Mouse (Mus musculus) intestine, postnatal 0 days (tissue): ENCODE measurements around the gene Efcab7. TPM values are rescaled to one million over a fixed set of nuclear protein-coding genes. Genes with fewer than 3 reads are reported as not detected.
A peak's percentile ranks its signal among the peaks of the same experiment; 100 is the strongest.

Experiments
- ATAC-seq: fragments of 200-750 bp; cut with Nextera tagmentation; 2 replicates; pipeline ENCODE4 v1.8.0; 2017; ENCODE audit warnings: mild to moderate bottlenecking, moderate TSS enrichment, moderate library complexity
- H3K27ac ChIP-seq: fragments of 300-500 bp; sonication (generic); 2 replicates; pipeline ENCODE4 v1.5.1; 2014; ENCODE audit warnings: mild to moderate bottlenecking, low read depth, low read length, moderate library complexity
- H3K27me3 ChIP-seq: fragments of 300-500 bp; sonication (generic); replicated peaks from 2 replicates; pipeline ENCODE4 v1.6.1; 2014; ENCODE audit warnings: low read length, mixed read lengths; ENCODE audit not compliant: control insufficient read depth, insufficient read depth
- H3K36me3 ChIP-seq: fragments of 300-500 bp; sonication (generic); 2 replicates; pipeline ENCODE4 v1.6.1; 2014; ENCODE audit warnings: mild to moderate bottlenecking, moderate library complexity; ENCODE audit not compliant: control insufficient read depth, insufficient read depth
- H3K4me1 ChIP-seq: fragments of 300-500 bp; sonication (generic); replicated peaks from 2 replicates; pipeline ENCODE4 v1.6.1; 2014; ENCODE audit warnings: antibody characterized with exemption, low read length, mixed read lengths; ENCODE audit not compliant: control insufficient read depth, insufficient read depth
- H3K4me2 ChIP-seq: fragments of 300-500 bp; sonication (generic); replicated peaks from 2 replicates; pipeline ENCODE4 v1.6.1; 2014; ENCODE audit warnings: low read depth, mild to moderate bottlenecking, moderate library complexity
- H3K4me3 ChIP-seq: fragments of 300-500 bp; sonication (generic); 2 replicates; pipeline ENCODE4 v1.5.1; 2014; ENCODE audit warnings: low read depth, low read length
- H3K9ac ChIP-seq: fragments of 300-500 bp; sonication (generic); 2 replicates; pipeline ENCODE4 v1.6.1; 2014; ENCODE audit warnings: mild to moderate bottlenecking, low read depth, low read length
- H3K9me3 ChIP-seq: fragments of 300-500 bp; sonication (generic); 2 replicates; pipeline ENCODE4 v1.6.1; 2016; ENCODE audit warnings: mixed run types; ENCODE audit not compliant: control insufficient read depth
- CTCF ChIP-seq: sonication (generic); IDR thresholded peaks from 2 replicates; pipeline ENCODE4 v1.5.1; 2016; ENCODE audit warnings: low read depth, mild to moderate bottlenecking, control low read depth, antibody characterized with exemption, moderate library complexity
- WGBS: fragments of 180-500 bp; shearing (Covaris S2); extraction: QIAGEN DNeasy Blood & Tissue Kit; methylation state at CpG from one replicate; pipeline ENCODE4 v1.1.7; 2014; 5-methylcytosine and 5-hydroxymethylcytosine counted together
- polyA plus RNA-seq: library from polyadenylated mRNA; unstranded; fragments of >200 nt; fragmentation: Nextera tagmentation; extraction: Ambion mirVana; gene quantifications from 2 replicates; pipeline ENCODE4 v1.2.1, GENCODE M21; 2015

Efcab7 gene
- polyA plus RNA-seq, 1 experiment from 2014 or later: 6.3 TPM

- peak overlapping the region; percentile 28 for H3K4me2 ChIP-seq
- H3K9ac ChIP-seq: no peak overlapping the region
- 46% methylated on average over 10 of the region's 10 CpGs for whole genome bisulfite sequencing
- ATAC-seq: peak; percentile 81
- 0 out of 2 replicates have a peak, but pooled peaks cover 8% of the 10 kb centered on the region for H3K36me3 ChIP-seq
- peak overlapping the region; percentile 68 for H3K27ac ChIP-seq
- H3K4me1 ChIP-seq: peaks cover 3% of the 10 kb centered on the region
- peak; percentile 65 for TF ChIP-seq CTCF
- no peak overlapping the region for H3K4me3 ChIP-seq
- H3K9me3 ChIP-seq: no peaks in the 10 kb centered on the region
- H3K27me3 ChIP-seq: no peaks in the 10 kb centered on the region
Observed at GRCm38 (mm10) chr4:99941655-99942414, 112.8 kb downstream of the Efcab7 start.

DNA sequence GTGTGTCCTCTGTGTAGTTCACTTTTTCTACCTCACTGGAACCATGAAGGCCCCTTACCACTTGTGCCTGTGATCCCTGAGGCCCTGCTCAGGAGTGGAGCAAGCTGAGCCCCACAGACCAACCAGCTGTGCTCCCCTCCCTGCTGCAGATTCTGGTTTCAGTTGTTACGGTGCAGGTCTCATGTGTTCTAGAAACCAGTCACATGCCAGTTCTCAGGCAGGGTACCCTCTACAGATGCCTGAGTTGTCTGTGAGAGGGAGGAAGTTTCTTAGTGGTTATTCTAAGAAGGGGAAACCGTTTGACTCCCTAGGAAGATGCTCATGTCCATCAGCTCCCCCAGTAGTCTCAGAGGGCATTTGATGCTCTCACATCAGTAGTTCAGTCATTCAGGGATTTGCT is 115.6 kb downstream of the Efcab7 start:
- Histone ChIP-seq H3K27ac (no peak overlapping the region), H3K36me3 (0 out of 2 replicates have a peak, but pooled peaks cover 8% of the 10 kb centered on the region), H3K4me1 (peaks cover 3% of the 10 kb centered on the region), H3K9ac (no peak overlapping the region), H3K4me3 (no peak overlapping the region), H3K9me3 (no peaks in the 10 kb centered on the region), H3K4me2 (no peak overlapping the region), H3K27me3 (no peaks in the 10 kb centered on the region)
- 79% methylated on average over 2 of the region's 2 CpGs for WGBS
- TF ChIP-seq CTCF: no peak
- ATAC-seq: no peak

DNA sequence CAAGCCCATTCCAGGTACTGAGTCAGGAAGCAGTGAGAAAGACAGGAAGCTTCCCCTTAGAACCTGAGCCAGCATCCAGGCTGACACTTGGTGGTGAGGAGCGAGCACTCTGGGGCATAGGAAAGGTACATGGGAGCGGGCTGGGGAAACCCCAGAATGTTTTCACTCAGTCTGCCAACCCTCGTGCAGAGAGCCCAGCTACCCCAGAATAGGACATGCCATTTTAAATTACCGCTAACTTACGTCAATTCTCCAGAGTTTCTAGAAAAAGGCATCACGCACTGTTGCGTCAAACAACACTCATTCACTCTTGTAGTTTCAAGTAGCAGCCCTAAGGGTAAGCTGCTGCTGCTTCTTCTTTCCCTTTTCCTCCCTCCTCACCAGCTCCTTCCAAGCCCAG is 116.0 kb downstream of the Efcab7 start:
- H3K27me3 ChIP-seq: no peaks in the 10 kb centered on the region
- no peak overlapping the region for H3K9ac ChIP-seq
- ATAC-seq: no peak
- H3K27ac ChIP-seq: no peak overlapping the region
- 0 out of 2 replicates have a peak, but pooled peaks cover 8% of the 10 kb centered on the region for H3K36me3 ChIP-seq
- no peak overlapping the region for H3K4me2 ChIP-seq
- WGBS: 86% methylated on average over 7 of the region's 7 CpGs
- H3K4me1 ChIP-seq: peaks cover 3% of the 10 kb centered on the region
- no peak overlapping the region for H3K4me3 ChIP-seq
- no peaks in the 10 kb centered on the region for H3K9me3 ChIP-seq
- TF ChIP-seq CTCF: no peak

GRCm38 (mm10) chr4:99946516-99946915 is 117.5 kb downstream of the Efcab7 start:
- no peak for TF ChIP-seq CTCF
- H3K36me3 ChIP-seq: 0 out of 2 replicates have a peak, but pooled peaks cover 5% of the 10 kb centered on the region
- ATAC-seq: no peak

DNA sequence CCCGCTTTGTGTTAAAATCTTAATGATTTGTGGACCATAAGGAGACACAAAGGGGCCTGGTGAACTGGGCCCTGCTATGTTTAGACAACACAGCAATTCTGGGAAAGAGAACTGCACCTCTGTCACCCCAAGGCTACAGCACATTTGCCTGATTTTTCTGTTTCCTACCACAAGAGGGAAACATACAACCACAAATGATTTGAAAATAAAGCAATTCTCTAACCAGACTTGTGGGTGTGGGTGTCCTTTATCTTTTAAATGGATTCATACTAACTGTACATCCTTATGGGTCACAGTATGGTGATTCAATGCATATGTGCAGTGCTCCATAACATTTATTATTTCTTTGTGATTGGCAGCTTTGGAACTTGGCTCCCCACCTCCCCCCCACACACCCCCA is 118.2 kb downstream of the Efcab7 start:
- H3K36me3 ChIP-seq: 0 out of 2 replicates have a peak, but pooled peaks cover 7% of the 10 kb centered on the region
- H3K4me1 ChIP-seq: peaks cover 3% of the 10 kb centered on the region
- no peak overlapping the region for H3K27ac ChIP-seq
- no peak overlapping the region for H3K4me2 ChIP-seq
- 60% methylated on average over 1 of the region's 1 CpGs for WGBS
- no peak overlapping the region for H3K4me3 ChIP-seq
- no peaks in the 10 kb centered on the region for H3K27me3 ChIP-seq
- TF ChIP-seq CTCF: peak; percentile 69
- ATAC-seq: no peak
- H3K9ac ChIP-seq: no peak overlapping the region
- H3K9me3 ChIP-seq: no peaks in the 10 kb centered on the region

More at GRCm38 (mm10) chr4:99946516-99946915, 117.5 kb downstream of the Efcab7 start:
- Histone ChIP-seq H3K4me1 (peaks cover 3% of the 10 kb centered on the region), H3K9ac (no peak overlapping the region), H3K9me3 (no peaks in the 10 kb centered on the region), H3K4me2 (no peak overlapping the region), H3K4me3 (no peak overlapping the region), H3K27me3 (no peaks in the 10 kb centered on the region), H3K27ac (no peak overlapping the region)
- 87% methylated on average over 2 of the region's 2 CpGs for WGBS

DNA sequence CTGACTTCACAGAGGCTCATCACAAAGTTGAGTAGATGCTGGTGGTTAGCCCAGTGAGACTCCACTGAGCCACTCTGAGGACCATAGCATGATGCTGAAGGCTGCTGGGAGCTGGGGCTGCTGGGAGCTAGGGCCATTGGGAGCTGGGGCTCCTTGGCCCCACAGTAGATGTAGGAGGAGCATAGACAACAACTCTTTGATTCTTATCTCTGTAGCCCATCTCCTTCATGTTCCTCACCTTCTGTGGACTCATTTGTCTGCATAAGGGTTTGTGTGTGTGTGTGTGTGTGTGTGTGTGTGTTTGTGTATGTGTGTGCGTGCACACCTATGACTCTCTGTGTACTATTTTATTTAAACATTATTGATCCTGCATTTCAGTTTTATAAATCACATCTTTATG is 118.9 kb downstream of the Efcab7 start:
- Histone ChIP-seq H3K4me3 (no peak overlapping the region), H3K4me2 (no peak overlapping the region), H3K27me3 (no peaks in the 10 kb centered on the region), H3K36me3 (0 out of 2 replicates have a peak, but pooled peaks cover 7% of the 10 kb centered on the region), H3K9me3 (no peaks in the 10 kb centered on the region), H3K27ac (no peak overlapping the region), H3K9ac (no peak overlapping the region), H3K4me1 (peaks cover 3% of the 10 kb centered on the region)
- no peak for TF ChIP-seq CTCF
- 92% methylated on average over 1 of the region's 1 CpGs for WGBS
- no peak for ATAC-seq
